Mouse (Mus musculus) gastrocnemius, adult 8-10 months (tissue): ENCODE results near the gene Vmn1r20. TPM values are rescaled to one million over a fixed set of nuclear protein-coding genes. Genes with fewer than 3 reads are reported as not detected.
"Not testable (repeated sequence)": the region's sequence is repeated elsewhere in the genome, so short reads cannot be mapped to it uniquely, and the experiment has no call there.

ENCODE experiments used
- DNase-seq, 2 experiments: peaks; one replicate each; pipeline ENCODE4 v3.0.0; 2022; ENCODE audit warnings: low spot score in 2 of 2
- total RNA-seq, 4 experiments: library from RNA; stranded (reverse); gene quantifications; 2 replicates each; pipeline ENCODE4 v1.2.4; 2022

Vmn1r20 gene
- total RNA-seq, result not detected

DNA sequence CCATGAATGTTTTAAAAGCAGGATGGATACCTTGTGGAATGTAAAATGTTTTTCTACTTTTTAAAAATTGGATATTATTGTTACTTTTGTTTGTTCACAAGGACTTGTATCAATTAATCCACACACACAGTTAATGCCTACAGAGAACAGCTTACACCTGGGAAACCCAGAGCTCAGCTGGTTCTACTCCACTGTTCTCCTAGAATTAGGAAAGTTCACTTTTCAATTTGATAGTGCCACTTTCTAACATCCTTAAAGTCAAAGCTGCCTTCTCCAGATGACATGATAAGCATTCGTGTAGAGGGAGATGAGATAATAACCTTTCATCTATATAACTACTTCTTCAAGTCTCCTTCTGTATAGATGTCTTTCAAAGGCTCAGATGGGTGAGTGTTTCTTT lies at the start of gene Vmn1r20:
TSS of gene Vmn1r20 (plus strand) at position 301 of the 400 bp plus-strand sequence.
- DNase-seq, result no peak

DNA sequence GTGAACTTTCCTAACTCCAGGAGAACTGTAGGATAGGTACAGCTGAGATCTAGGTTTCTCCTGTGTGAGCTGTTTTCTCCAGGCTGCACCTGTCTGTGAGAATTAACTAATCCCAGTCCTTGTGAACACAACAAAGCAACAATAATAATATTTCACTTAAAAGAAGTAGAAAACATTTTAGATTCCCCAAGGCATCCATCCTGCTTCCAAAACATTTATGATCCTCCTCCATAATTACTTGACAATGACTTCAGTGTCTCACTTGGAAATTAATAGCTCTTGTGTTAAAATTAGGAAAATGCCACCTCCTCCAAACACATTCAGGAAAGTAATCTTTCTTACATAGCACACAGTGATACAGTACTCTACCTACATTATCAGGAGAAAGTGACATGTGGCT lies 33.0 kb upstream of the Vmn1r20 start, which contains the start of gene Vmn1r18:
TSS of gene Vmn1r18 (minus strand) at position 101 of the 400 bp plus-strand sequence.
- DNase-seq, result no peak

DNA sequence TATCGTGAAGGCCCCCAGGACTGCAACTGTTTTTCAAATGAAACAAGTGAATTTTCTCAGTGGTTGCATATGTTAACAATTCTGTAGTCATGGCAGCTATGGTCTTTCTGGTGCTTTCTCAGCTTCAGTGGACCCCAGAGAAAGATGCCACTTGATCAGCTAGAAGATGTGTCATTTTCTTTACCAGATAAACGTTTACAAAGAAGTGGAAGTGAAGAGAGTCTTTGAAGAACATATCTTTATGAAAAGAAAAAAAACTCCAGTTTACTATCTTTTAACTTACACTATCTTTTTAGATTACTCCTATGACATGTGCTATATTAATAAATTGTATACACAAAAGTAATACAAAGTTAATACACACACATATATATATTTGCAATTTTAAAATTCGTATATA lies 25.2 kb upstream of the Vmn1r20 start, which contains the start of gene Vmn1r19:
TSS of gene Vmn1r19 (plus strand) at position 301 of the 400 bp plus-strand sequence.
- not testable (repeated sequence) for DNase-seq

DNA sequence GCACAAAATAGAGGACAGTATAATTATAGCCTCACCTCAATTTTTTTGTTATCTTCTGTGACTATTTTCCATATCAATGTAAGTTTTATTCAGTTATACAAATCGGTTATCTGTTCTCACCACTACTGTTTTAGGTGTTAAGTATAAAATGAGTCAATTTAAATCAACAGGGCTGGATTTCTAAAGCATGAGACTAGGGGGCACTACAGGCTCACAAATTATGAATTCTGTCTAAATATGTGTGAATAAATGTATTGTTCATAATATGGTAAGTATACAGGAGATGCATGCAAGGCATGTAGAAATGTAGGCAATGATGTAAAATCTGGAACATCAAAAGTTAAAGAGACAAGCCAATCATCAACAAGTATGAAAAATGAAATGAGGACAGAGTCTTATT lies 2.5 kb downstream of the Vmn1r20 start:
- DNase-seq, result no peak

DNA sequence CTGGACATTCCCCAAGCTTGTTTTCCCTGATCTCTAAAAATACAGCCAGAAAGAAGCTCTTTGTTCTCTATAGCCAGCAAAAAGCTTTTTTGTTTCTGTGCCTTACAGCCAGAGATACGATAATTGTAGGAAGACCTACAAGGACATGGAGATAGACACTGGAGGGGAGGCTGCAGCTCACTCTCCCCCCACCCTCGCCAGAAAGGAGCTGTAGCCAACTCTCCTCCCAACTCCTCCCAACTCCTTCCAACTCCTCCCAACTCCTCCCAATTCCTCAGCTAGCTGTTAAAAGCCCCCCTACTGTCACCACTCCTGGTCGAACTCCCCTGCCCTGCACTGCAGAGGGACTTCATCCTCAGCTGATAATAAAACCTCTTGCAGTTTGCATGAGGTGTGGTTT lies 39.4 kb downstream of the Vmn1r20 start:
- DNase-seq, result not testable (repeated sequence)

Other genes starting within 250 kb of the Vmn1r20 start
- gene Vmn1r13, start 225.6 kb upstream of the Vmn1r20 start, total RNA-seq, result not detected
- not detected for gene Vmn1r14, start 197.2 kb upstream of the Vmn1r20 start, total RNA-seq
- not detected for gene Vmn1r15, start 171.0 kb upstream of the Vmn1r20 start, total RNA-seq
- not detected for gene Vmn1r16, start 99.4 kb upstream of the Vmn1r20 start, total RNA-seq
- gene Vmn1r17, start 65.2 kb upstream of the Vmn1r20 start, total RNA-seq, result not detected
- not detected for gene Vmn1r18, start 33.1 kb upstream of the Vmn1r20 start, total RNA-seq
- not detected for gene Vmn1r19, start 25.1 kb upstream of the Vmn1r20 start, total RNA-seq
- 10 to 100 TPM; 11.5 to 21.2 (median 15.5) TPM for gene Ppm1k, start 106.5 kb downstream of the Vmn1r20 start, total RNA-seq
- 1 to 10 TPM in 1 of 4 experiments, under 1 TPM in 3; 0.12 to 1.6 (median 0.61) TPM for gene Herc6, start 152.1 kb downstream of the Vmn1r20 start, total RNA-seq